Mouse (Mus musculus): ENCODE measurements around the gene Cntnap1.

- no peak for TF ChIP-seq HCFC1 (IDR thresholded peaks at IDR 0.05; ENCODE audit: borderline replicate concordance, insufficient read depth, low read length)
- TF ChIP-seq ZC3H11A (IDR thresholded peaks at IDR 0.05; ENCODE audit: borderline replicate concordance, low read depth, low read length) = no peak
Observed at GRCm38 (mm10) chr11:101138536-101139181, 31.7 kb upstream of the Cntnap1 start.
